Mouse (Mus musculus) intestine, embryonic 14.5 days (tissue): Measurements from ENCODE around the gene Pth2. TPM values are rescaled to one million over a fixed set of nuclear protein-coding genes. Genes with fewer than 3 reads are reported as not detected.
A peak's percentile ranks its signal among the peaks of the same experiment; 100 is the strongest.

ENCODE experiments used
- ATAC-seq: fragments of 200-750 bp; cut with Nextera tagmentation; replicated peaks from 2 replicates; pipeline ENCODE4 v1.8.0; 2017; ENCODE audit warnings: low read depth, moderate number of reproducible peaks, moderate TSS enrichment, moderate library complexity; ENCODE audit not compliant: low FRiP score, low TSS enrichment
- DNase-seq: peaks from one replicate; pipeline ENCODE4 v3.0.0-alpha.2; 2018; ENCODE audit warnings: low spot score
- H3K27ac ChIP-seq: fragments of 300-500 bp; sonication (generic); 2 replicates; pipeline ENCODE4 v1.5.1; 2014; ENCODE audit warnings: low read depth, mild to moderate bottlenecking, control low read depth
- H3K27me3 ChIP-seq: fragments of 300-500 bp; sonication (generic); replicated peaks from 2 replicates; pipeline ENCODE4 v1.6.1; 2014; ENCODE audit warnings: low read length, control low read depth; ENCODE audit not compliant: control insufficient read depth, insufficient read depth
- H3K36me3 ChIP-seq: fragments of 300-500 bp; sonication (generic); 2 replicates; pipeline ENCODE4 v1.6.1; 2014; ENCODE audit warnings: low read length, control low read depth; ENCODE audit not compliant: control insufficient read depth, insufficient read depth
- H3K4me1 ChIP-seq: fragments of 300-500 bp; sonication (generic); replicated peaks from 2 replicates; pipeline ENCODE4 v1.6.1; 2014; ENCODE audit warnings: low read length, control low read depth, mixed read lengths; ENCODE audit not compliant: control insufficient read depth, insufficient read depth
- H3K4me2 ChIP-seq: fragments of 300-500 bp; sonication (generic); 2 replicates; pipeline ENCODE4 v1.6.1; 2014; ENCODE audit warnings: low read length
- H3K4me3 ChIP-seq: fragments of 300-500 bp; sonication (generic); 2 replicates; pipeline ENCODE4 v1.5.1; 2014; ENCODE audit warnings: low read depth, low read length, control low read depth, mixed read lengths
- H3K9ac ChIP-seq: fragments of 300-500 bp; sonication (generic); 2 replicates; pipeline ENCODE4 v1.6.1; 2014; ENCODE audit warnings: mild to moderate bottlenecking, low read length
- H3K9me3 ChIP-seq: fragments of 300-500 bp; sonication (generic); 2 replicates; pipeline ENCODE4 v1.6.1; 2016; ENCODE audit warnings: low read length, control low read depth; ENCODE audit not compliant: control insufficient read depth
- WGBS: fragments of 180-500 bp; shearing (Covaris S2); extraction: QIAGEN DNeasy Blood & Tissue Kit; methylation state at CpG from one replicate; pipeline ENCODE4 v1.1.7; 2014; 5-methylcytosine and 5-hydroxymethylcytosine counted together
- polyA plus RNA-seq: library from polyadenylated mRNA; unstranded; fragments of >200 nt; fragmentation: Nextera tagmentation; extraction: Ambion mirVana; gene quantifications from 2 replicates; pipeline ENCODE4 v1.2.1, GENCODE M21; 2014

Gene Pth2
- polyA plus RNA-seq, 1 experiment from 2014 or later: not detected

- Histone ChIP-seq H3K4me2 (no peak overlapping the region), H3K36me3 (peaks cover 30% of the 10 kb centered on the region), H3K4me1 (no peaks in the 10 kb centered on the region), H3K4me3 (no peak overlapping the region), H3K9ac (no peak overlapping the region), H3K9me3 (no peaks in the 10 kb centered on the region), H3K27ac (no peak overlapping the region), H3K27me3 (no peaks in the 10 kb centered on the region)
- WGBS: 61% methylated on average over 8 of the region's 8 CpGs
- no peak for ATAC-seq
- no peak for DNase-seq
Measured at GRCm38 (mm10) chr7:45139904-45140723, 40.7 kb upstream of the Pth2 start.

- no peak for DNase-seq
- peaks cover 42% of the 10 kb centered on the region for H3K36me3 ChIP-seq
- H3K27ac ChIP-seq: no peak overlapping the region
- no peak overlapping the region for H3K4me3 ChIP-seq
- no peak for ATAC-seq
- H3K27me3 ChIP-seq: no peaks in the 10 kb centered on the region
- H3K9me3 ChIP-seq: no peaks in the 10 kb centered on the region
- H3K9ac ChIP-seq: no peak overlapping the region
- H3K4me1 ChIP-seq: no peaks in the 10 kb centered on the region
- WGBS: 97% methylated on average over 3 of the region's 3 CpGs
- H3K4me2 ChIP-seq: no peak overlapping the region
Measured at GRCm38 (mm10) chr7:45141319-45141718, 39.5 kb upstream of the Pth2 start.

- H3K4me1 ChIP-seq: no peaks in the 10 kb centered on the region
- no peak overlapping the region for H3K9ac ChIP-seq
- no peak overlapping the region for H3K27ac ChIP-seq
- no peak overlapping the region for H3K4me2 ChIP-seq
- H3K27me3 ChIP-seq: no peaks in the 10 kb centered on the region
- 84% methylated on average over 5 of the region's 5 CpGs for WGBS
- H3K9me3 ChIP-seq: no peaks in the 10 kb centered on the region
- ATAC-seq: no peak
- no peak overlapping the region for H3K4me3 ChIP-seq
- no peak for DNase-seq
- peaks cover 48% of the 10 kb centered on the region for H3K36me3 ChIP-seq
Measured at GRCm38 (mm10) chr7:45141914-45142313, 38.9 kb upstream of the Pth2 start.

GRCm38 (mm10) chr7:45144368-45145174 lies 36.2 kb upstream of the Pth2 start:
- ATAC-seq (no peak), DNase-seq (no peak)
- H3K27me3 ChIP-seq: no peaks in the 10 kb centered on the region
- H3K4me2 ChIP-seq: no peak overlapping the region
- WGBS: 86% methylated on average over 13 of the region's 13 CpGs
- H3K9ac ChIP-seq: no peak overlapping the region
- H3K27ac ChIP-seq: no peak overlapping the region
- H3K9me3 ChIP-seq: no peaks in the 10 kb centered on the region
- H3K36me3 ChIP-seq: peaks cover 63% of the 10 kb centered on the region
- no peak overlapping the region for H3K4me3 ChIP-seq
- no peaks in the 10 kb centered on the region for H3K4me1 ChIP-seq

GRCm38 (mm10) chr7:45145460-45145859 lies 35.3 kb upstream of the Pth2 start:
- peaks cover 63% of the 10 kb centered on the region for H3K36me3 ChIP-seq

GRCm38 (mm10) chr7:45147267-45147666 lies 33.5 kb upstream of the Pth2 start:
- H3K9me3 ChIP-seq: no peaks in the 10 kb centered on the region
- no peak overlapping the region for H3K4me2 ChIP-seq
- ATAC-seq: no peak
- peaks cover 3% of the 10 kb centered on the region; the same call in 1 of the 2 replicates for H3K4me1 ChIP-seq
- no peak overlapping the region for H3K4me3 ChIP-seq
- H3K27me3 ChIP-seq: no peaks in the 10 kb centered on the region
- no peak overlapping the region for H3K9ac ChIP-seq
- peaks cover 53% of the 10 kb centered on the region for H3K36me3 ChIP-seq
- H3K27ac ChIP-seq: no peak overlapping the region
- DNase-seq: no peak
- WGBS: 95% methylated on average over 11 of the region's 11 CpGs

More at GRCm38 (mm10) chr7:45145460-45145859, 35.3 kb upstream of the Pth2 start:
- WGBS: 88% methylated on average over 8 of the region's 8 CpGs
- Histone ChIP-seq H3K4me2 (no peak overlapping the region), H3K9me3 (no peaks in the 10 kb centered on the region), H3K4me3 (no peak overlapping the region), H3K4me1 (no peaks in the 10 kb centered on the region), H3K27me3 (no peaks in the 10 kb centered on the region), H3K27ac (no peak overlapping the region), H3K9ac (no peak overlapping the region)
- DNase-seq: no peak
- ATAC-seq: no peak

GRCm38 (mm10) chr7:45147899-45148298 lies 32.9 kb upstream of the Pth2 start:
- peaks cover 3% of the 10 kb centered on the region; the same call in 1 of the 2 replicates for H3K4me1 ChIP-seq
- no peaks in the 10 kb centered on the region for H3K9me3 ChIP-seq
- no peak overlapping the region for H3K4me2 ChIP-seq
- H3K4me3 ChIP-seq: no peak overlapping the region
- no peak overlapping the region for H3K27ac ChIP-seq
- DNase-seq (no peak), ATAC-seq (no peak)
- H3K9ac ChIP-seq: no peak overlapping the region
- H3K27me3 ChIP-seq: no peaks in the 10 kb centered on the region
- peaks cover 53% of the 10 kb centered on the region for H3K36me3 ChIP-seq
- 76% methylated on average over 11 of the region's 11 CpGs for WGBS

- Histone ChIP-seq H3K9me3 (no peaks in the 10 kb centered on the region), H3K27me3 (no peaks in the 10 kb centered on the region), H3K4me1 (peaks cover 3% of the 10 kb centered on the region; the same call in 1 of the 2 replicates), H3K9ac (no peak overlapping the region), H3K4me3 (no peak overlapping the region), H3K27ac (peak overlapping the region; percentile 25; the same call in 1 of the 2 replicates), H3K4me2 (no peak overlapping the region), H3K36me3 (peaks cover 48% of the 10 kb centered on the region)
- WGBS: 49% methylated on average over 4 of the region's 4 CpGs
- DNase-seq (no peak), ATAC-seq (no peak)
Measured at GRCm38 (mm10) chr7:45148534-45149098, 32.2 kb upstream of the Pth2 start.
